Mouse (Mus musculus): ENCODE data around the gene Prn.

- TF ChIP-seq CTCF (IDR thresholded peaks at IDR 0.05; ENCODE audit: low read depth) (no peak), EP300 (IDR thresholded peaks at IDR 0.05; ENCODE audit: low read depth) (no peak)
These were observed 1.6 kb downstream of the Prn start for GRCm38 (mm10) chr2:131911341-131911740.
